ENCODE assay signal across 8 mouse cellular contexts in the genomic region with DNA sequence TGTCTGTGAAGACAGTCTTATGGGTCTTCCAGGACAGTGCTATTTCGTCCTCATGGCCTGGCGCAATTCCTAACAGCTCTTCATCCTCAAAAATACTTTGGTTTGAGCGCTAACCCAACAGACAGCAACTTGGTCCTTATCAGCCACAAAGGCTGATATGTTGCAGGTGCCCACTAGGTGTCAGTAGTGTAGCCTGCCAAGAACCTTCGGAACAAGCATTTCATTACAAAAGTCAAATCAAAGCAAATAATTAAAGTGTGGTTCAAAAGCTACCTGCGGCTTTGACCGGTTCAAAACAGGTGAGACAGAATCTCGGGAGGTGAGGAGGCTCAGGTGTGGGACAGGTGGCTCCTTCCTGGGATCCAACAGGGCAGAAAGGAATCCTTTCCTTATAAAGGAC. TPM values are rescaled to one million over a fixed set of nuclear protein-coding genes. Genes with fewer than 3 reads are reported as not detected.
DNase-seq lines count a peak whose midpoint lies in the region; ATAC-seq and TF ChIP-seq lines count a peak whose summit lies in the region.
"Had no signal": no experiment of that assay in that cellular context is flagged by ENCODE, and none has a peak within 500 bp of the region (broad histone marks: within the 10 kb centered on the region; RNA-seq: fewer than 3 reads in every experiment).

A gene (plus strand): TSS at position 298 of the 400 bp plus-strand sequence.

- 8% methylated on average over 7 of the region's 7 CpGs for WGBS in lung, postnatal 0 days

- no peaks in the 10 kb centered on the region for H3K9me3 ChIP-seq in lung, postnatal 0 days (ENCODE audit: low read length)
- H3K9me3 ChIP-seq: limb, embryonic 15.5 days had no signal

- H3K27me3 ChIP-seq in lung, postnatal 0 days (replicated peaks; ENCODE audit: insufficient read depth, low read length), result no peaks in the 10 kb centered on the region

- no peak within 1 kb of the TSS for H3K4me2 ChIP-seq in lung, postnatal 0 days (replicated peaks; ENCODE audit: low read depth, low read length)
- H3K4me2 ChIP-seq: limb, embryonic 15.5 days had no signal

- peak; percentile 84 for TF ChIP-seq CTCF in lung, postnatal 0 days (IDR thresholded peaks at IDR 0.05)

- no peaks in the 10 kb centered on the region for H3K36me3 ChIP-seq in lung, postnatal 0 days (ENCODE audit: insufficient read depth, low read length)
- H3K36me3 ChIP-seq: limb, embryonic 15.5 days had no signal

- no peak within 1 kb of the TSS for H3K27ac ChIP-seq in lung, postnatal 0 days (ENCODE audit: low read length)
- H3K27ac ChIP-seq: limb, embryonic 15.5 days had no signal

- DNase-seq in urinary bladder, postnatal 36 days (ENCODE audit: low spot score in 2 of 2), result peak; percentile 47 to 48
- no peak for DNase-seq in urinary bladder, postnatal 25 days (ENCODE audit: low spot score)
- DNase-seq in c-Kit-positive CD71-positive TER-119-positive erythroid progenitor cells, embryonic 14.5 days (ENCODE audit: low spot score), result peak; percentile 3
- peak; percentile 6 for DNase-seq in heart, adult 8-10 months (ENCODE audit: low spot score)
- peak; percentile 60 for DNase-seq in kidney, postnatal 10 days
- peak; percentile 62 for DNase-seq in lung, postnatal 0 days (ENCODE audit: low spot score)
- peak; percentile 22 to 23 for DNase-seq in right cerebral cortex, postnatal 36 days (ENCODE audit: low spot score in 2 of 2)

- no peaks in the 10 kb centered on the region for H3K4me1 ChIP-seq in lung, postnatal 0 days (ENCODE audit: insufficient read depth, low read depth, low read length)
- H3K4me1 ChIP-seq: limb, embryonic 15.5 days had no signal

- TF ChIP-seq EP300 in lung, postnatal 0 days (IDR thresholded peaks at IDR 0.05), result no peak

- H3K4me3 ChIP-seq in lung, postnatal 0 days (ENCODE audit: low read depth, low read length), result no peak within 1 kb of the TSS
- H3K4me3 ChIP-seq: limb, embryonic 15.5 days had no signal

- no peak within 1 kb of the TSS for H3K9ac ChIP-seq in lung, postnatal 0 days (replicated peaks; ENCODE audit: low read depth)
- H3K9ac ChIP-seq: limb, embryonic 15.5 days had no signal

- no peak for ATAC-seq in lung, postnatal 0 days

RNA-seq across cellular contexts. Expression of the gene that starts here (rescaled TPM):
- total RNA-seq in heart, adult 8-10 months (2022), result under 1 TPM; 0.06 to 0.54 (median 0.17) TPM
- polyA plus RNA-seq in lung, postnatal 0 days (2015; fragmentation: Nextera tagmentation; extraction: Ambion mirVana), result 0.02 and 0.18 TPM in 2 replicates
- polyA plus RNA-seq: limb, embryonic 15.5 days had no signal

Comparison
In these comparisons a context has a peak if more than half of its experiments do, and no peak if none do; other contexts are left out.
1. Peak in DNase-seq in heart, adult 8-10 months; RNA of the gene not detected or under 1 TPM.
2. Peak in DNase-seq in lung, postnatal 0 days; RNA of the gene not detected or under 1 TPM.